Mouse (Mus musculus) forebrain, embryonic 10.5 days (tissue): Measurements from ENCODE around the gene Wdr91. TPM values are rescaled to one million over a fixed set of nuclear protein-coding genes. Genes with fewer than 3 reads are reported as not detected.

Experiments used
- DNase-seq: peaks from one replicate; pipeline ENCODE4 v3.0.0-alpha.2; 2017; ENCODE audit warnings: low spot score; ENCODE audit errors: extremely low spot score
- H3K27ac ChIP-seq: fragments of 300-500 bp; sonication (generic); 2 replicates; pipeline ENCODE4 v1.5.1; 2016; ENCODE audit warnings: mild to moderate bottlenecking
- H3K27me3 ChIP-seq: fragments of 300-500 bp; sonication (generic); 2 replicates; pipeline ENCODE4 v1.6.1; 2016; ENCODE audit warnings: mild to moderate bottlenecking; ENCODE audit not compliant: poor library complexity, severe bottlenecking
- H3K36me3 ChIP-seq: fragments of 300-500 bp; sonication (generic); replicated peaks from 2 replicates; pipeline ENCODE4 v1.6.1; 2016; ENCODE audit warnings: mild to moderate bottlenecking, moderate library complexity
- H3K4me1 ChIP-seq: fragments of 300-500 bp; sonication (generic); 2 replicates; pipeline ENCODE4 v1.6.1; 2016
- H3K4me3 ChIP-seq: fragments of 300-500 bp; sonication (generic); 2 replicates; pipeline ENCODE4 v1.5.1; 2016; ENCODE audit warnings: mild to moderate bottlenecking, moderate library complexity
- H3K9me3 ChIP-seq: fragments of 300-500 bp; sonication (generic); 2 replicates; pipeline ENCODE4 v1.6.1; 2016; ENCODE audit warnings: mild to moderate bottlenecking, moderate library complexity
- WGBS: fragments of 180-500 bp; shearing (Covaris S2); methylation state at CpG from one replicate; pipeline ENCODE4 v1.1.7; 2016; 5-methylcytosine and 5-hydroxymethylcytosine counted together
- polyA plus RNA-seq: library from polyadenylated mRNA; unstranded; fragments of >200 nt; fragmentation: Nextera tagmentation; extraction: Ambion mirVana; gene quantifications from 2 replicates; pipeline ENCODE4 v1.2.1, GENCODE M21; 2016

The Wdr91 gene
- polyA plus RNA-seq, 1 experiment from 2014 or later: 12.0 TPM

GRCm38 (mm10) chr6:34939451-34939850, 28.8 kb upstream of the Wdr91 start:
- Histone ChIP-seq H3K9me3 (no peaks in the 10 kb centered on the region), H3K27me3 (no peaks in the 10 kb centered on the region)
- 92% methylated on average over 8 of the region's 8 CpGs for WGBS

GRCm38 (mm10) chr6:34938929-34939325, 28.3 kb upstream of the Wdr91 start:
- Histone ChIP-seq H3K27ac (no peak overlapping the region), H3K4me1 (no peaks in the 10 kb centered on the region; the same call in 1 of the 2 replicates), H3K4me3 (no peak overlapping the region), H3K36me3 (no peaks in the 10 kb centered on the region), H3K9me3 (no peaks in the 10 kb centered on the region), H3K27me3 (no peaks in the 10 kb centered on the region)
- no peak for DNase-seq
- WGBS: 59% methylated on average over 4 of the region's 4 CpGs

More at GRCm38 (mm10) chr6:34939451-34939850, 28.8 kb upstream of the Wdr91 start:
- no peak for DNase-seq
- H3K36me3 ChIP-seq: no peaks in the 10 kb centered on the region
- H3K4me3 ChIP-seq: no peak overlapping the region
- H3K27ac ChIP-seq: no peak overlapping the region
- H3K4me1 ChIP-seq: peaks cover 4% of the 10 kb centered on the region

- Histone ChIP-seq H3K4me3 (no peak overlapping the region), H3K9me3 (no peaks in the 10 kb centered on the region), H3K4me1 (no peaks in the 10 kb centered on the region; the same call in 1 of the 2 replicates), H3K36me3 (no peaks in the 10 kb centered on the region), H3K27me3 (no peaks in the 10 kb centered on the region), H3K27ac (no peak overlapping the region)
- DNase-seq: no peak
- WGBS: 85% methylated on average over 7 of the region's 7 CpGs
Measured at GRCm38 (mm10) chr6:34938280-34938928, 27.7 kb upstream of the Wdr91 start.

- Histone ChIP-seq H3K4me3 (no peak overlapping the region), H3K4me1 (no peaks in the 10 kb centered on the region; the same call in 1 of the 2 replicates), H3K9me3 (no peaks in the 10 kb centered on the region), H3K27ac (no peak overlapping the region), H3K27me3 (no peaks in the 10 kb centered on the region), H3K36me3 (no peaks in the 10 kb centered on the region)
- DNase-seq: no peak
- WGBS: 75% methylated on average over 5 of the region's 5 CpGs
Measured at GRCm38 (mm10) chr6:34936743-34937142, 26.1 kb upstream of the Wdr91 start.

GRCm38 (mm10) chr6:34932633-34933032, 22.0 kb upstream of the Wdr91 start:
- WGBS: 87% methylated on average over 1 of the region's 1 CpGs
- Histone ChIP-seq H3K27me3 (no peaks in the 10 kb centered on the region), H3K4me1 (no peaks in the 10 kb centered on the region), H3K4me3 (no peak overlapping the region), H3K9me3 (no peaks in the 10 kb centered on the region), H3K36me3 (no peaks in the 10 kb centered on the region), H3K27ac (no peak overlapping the region)
- no peak for DNase-seq

- no peak overlapping the region for H3K27ac ChIP-seq
- WGBS: 94% methylated on average over 8 of the region's 8 CpGs
- H3K36me3 ChIP-seq: no peaks in the 10 kb centered on the region
- H3K27me3 ChIP-seq: no peaks in the 10 kb centered on the region
- no peak for DNase-seq
- H3K4me1 ChIP-seq: no peaks in the 10 kb centered on the region
- no peak overlapping the region for H3K4me3 ChIP-seq
- no peaks in the 10 kb centered on the region for H3K9me3 ChIP-seq
Measured at GRCm38 (mm10) chr6:34927594-34927993, 16.9 kb upstream of the Wdr91 start.

- WGBS: 37% methylated on average over 4 of the region's 4 CpGs
- DNase-seq: peak; percentile 62
- H3K4me3 ChIP-seq: no peak overlapping the region
- H3K36me3 ChIP-seq: no peaks in the 10 kb centered on the region
- no peaks in the 10 kb centered on the region for H3K9me3 ChIP-seq
- H3K27me3 ChIP-seq: no peaks in the 10 kb centered on the region
- no peaks in the 10 kb centered on the region for H3K4me1 ChIP-seq
- H3K27ac ChIP-seq: no peak overlapping the region
Measured at GRCm38 (mm10) chr6:34927156-34927555, 16.5 kb upstream of the Wdr91 start.

- H3K9me3 ChIP-seq: no peaks in the 10 kb centered on the region
- H3K4me3 ChIP-seq: no peak overlapping the region
- 57% methylated on average over 14 of the region's 14 CpGs for WGBS
- H3K36me3 ChIP-seq: no peaks in the 10 kb centered on the region
- no peak overlapping the region for H3K27ac ChIP-seq
- DNase-seq: peak; percentile 42
- H3K4me1 ChIP-seq: peaks cover 19% of the 10 kb centered on the region; the same call in 1 of the 2 replicates
- H3K27me3 ChIP-seq: no peaks in the 10 kb centered on the region
Measured at GRCm38 (mm10) chr6:34921941-34922340, 11.3 kb upstream of the Wdr91 start.

- WGBS: 94% methylated on average over 12 of the region's 12 CpGs
- H3K27me3 ChIP-seq: no peaks in the 10 kb centered on the region
Measured at GRCm38 (mm10) chr6:34920631-34921030, 10.0 kb upstream of the Wdr91 start.

GRCm38 (mm10) chr6:34919956-34920355, 9.3 kb upstream of the Wdr91 start, which contains the start of gene Stra8:
Gene Stra8 (plus strand): TSS chr6:34920163.
- no peaks in the 10 kb centered on the region for H3K36me3 ChIP-seq
- no peak within 1 kb of the TSS for H3K27ac ChIP-seq
- H3K27me3 ChIP-seq: no peaks in the 10 kb centered on the region
- no peaks in the 10 kb centered on the region for H3K9me3 ChIP-seq
- WGBS: 51% methylated on average over 10 of the region's 10 CpGs
- peaks cover 19% of the 10 kb centered on the region; the same call in 1 of the 2 replicates for H3K4me1 ChIP-seq
- no peak within 1 kb of the TSS for H3K4me3 ChIP-seq
- DNase-seq: no peak

More at GRCm38 (mm10) chr6:34920631-34921030, 10.0 kb upstream of the Wdr91 start:
- no peaks in the 10 kb centered on the region for H3K9me3 ChIP-seq
- no peak overlapping the region for H3K27ac ChIP-seq
- peaks cover 19% of the 10 kb centered on the region; the same call in 1 of the 2 replicates for H3K4me1 ChIP-seq
- no peaks in the 10 kb centered on the region for H3K36me3 ChIP-seq
- no peak for DNase-seq
- H3K4me3 ChIP-seq: no peak overlapping the region

- Histone ChIP-seq H3K4me3 (no peak overlapping the region), H3K4me1 (peaks cover 19% of the 10 kb centered on the region; the same call in 1 of the 2 replicates), H3K9me3 (no peaks in the 10 kb centered on the region), H3K27ac (no peak overlapping the region), H3K27me3 (no peaks in the 10 kb centered on the region), H3K36me3 (no peaks in the 10 kb centered on the region)
- no peak for DNase-seq
- 81% methylated on average over 7 of the region's 7 CpGs for WGBS
Measured at GRCm38 (mm10) chr6:34919146-34919545, 8.5 kb upstream of the Wdr91 start.

GRCm38 (mm10) chr6:34914462-34914861, 3.8 kb upstream of the Wdr91 start:
- no peak overlapping the region for H3K4me3 ChIP-seq
- no peak for DNase-seq
- no peaks in the 10 kb centered on the region for H3K9me3 ChIP-seq
- WGBS: 83% methylated on average over 3 of the region's 3 CpGs
- H3K4me1 ChIP-seq: peaks cover 23% of the 10 kb centered on the region
- H3K27me3 ChIP-seq: no peaks in the 10 kb centered on the region
- no peaks in the 10 kb centered on the region for H3K36me3 ChIP-seq
- no peak overlapping the region for H3K27ac ChIP-seq

- 88% methylated on average over 13 of the region's 13 CpGs for WGBS
- Histone ChIP-seq H3K4me1 (peaks cover 16% of the 10 kb centered on the region), H3K27me3 (no peaks in the 10 kb centered on the region), H3K36me3 (0 out of 2 replicates have a peak, but pooled peaks cover 7% of the 10 kb centered on the region), H3K27ac (no peak overlapping the region), H3K4me3 (no peak overlapping the region), H3K9me3 (no peaks in the 10 kb centered on the region)
- DNase-seq: no peak
Measured at GRCm38 (mm10) chr6:34913341-34914040, 2.8 kb upstream of the Wdr91 start.
